Mouse (Mus musculus) layer of hippocampus, adult 9-11 months (tissue): Measurements from ENCODE around the gene Stard13.
A peak's percentile ranks its signal among the peaks of the same experiment; 100 is the strongest.

Source experiments
- DNase-seq: peaks from one replicate; pipeline ENCODE4 v3.0.0; 2022

Stard13 gene

GRCm38 (mm10) chr5:151054100-151054742 is 179.4 kb downstream of the Stard13 start:
- DNase-seq = peak; percentile 25

- no peak for DNase-seq
Observed at GRCm38 (mm10) chr5:151053190-151053589, 180.4 kb downstream of the Stard13 start.

GRCm38 (mm10) chr5:151052331-151052730 is 181.3 kb downstream of the Stard13 start:
- no peak for DNase-seq

- no peak for DNase-seq
Observed at GRCm38 (mm10) chr5:151047488-151047887, 186.1 kb downstream of the Stard13 start.

- DNase-seq = no peak
Observed at GRCm38 (mm10) chr5:151046917-151047316, 186.7 kb downstream of the Stard13 start.

- DNase-seq = peak; percentile 53
Observed at GRCm38 (mm10) chr5:151046131-151046530, 187.5 kb downstream of the Stard13 start.

- DNase-seq = no peak
Observed at GRCm38 (mm10) chr5:151042911-151043310, 190.7 kb downstream of the Stard13 start.

GRCm38 (mm10) chr5:151037871-151038270 is 195.8 kb downstream of the Stard13 start:
- no peak for DNase-seq

- DNase-seq = no peak
Observed at GRCm38 (mm10) chr5:151034715-151035512, 198.7 kb downstream of the Stard13 start.

GRCm38 (mm10) chr5:151028906-151029305 is 204.7 kb downstream of the Stard13 start:
- DNase-seq = no peak

- DNase-seq = peak; percentile 66
Observed at GRCm38 (mm10) chr5:151027171-151027570, 206.5 kb downstream of the Stard13 start.

GRCm38 (mm10) chr5:151026069-151026468 is 207.6 kb downstream of the Stard13 start:
- DNase-seq = no peak

- no peak for DNase-seq
Observed at GRCm38 (mm10) chr5:151024483-151024882, 209.2 kb downstream of the Stard13 start.

GRCm38 (mm10) chr5:151023461-151023860 is 210.2 kb downstream of the Stard13 start:
- DNase-seq = peak; percentile 34

GRCm38 (mm10) chr5:151022939-151023338 is 210.7 kb downstream of the Stard13 start:
- DNase-seq = no peak

- DNase-seq = no peak
Observed at GRCm38 (mm10) chr5:151022026-151022425, 211.6 kb downstream of the Stard13 start.

- no peak for DNase-seq
Observed at GRCm38 (mm10) chr5:151020831-151021230, 212.8 kb downstream of the Stard13 start.

- DNase-seq = no peak
Observed at GRCm38 (mm10) chr5:151020031-151020820, 213.4 kb downstream of the Stard13 start.

- no peak for DNase-seq
Observed at GRCm38 (mm10) chr5:151018959-151019358, 214.7 kb downstream of the Stard13 start.

- DNase-seq = no peak
Observed at GRCm38 (mm10) chr5:151018450-151018849, 215.2 kb downstream of the Stard13 start.

GRCm38 (mm10) chr5:151004216-151004755 is 229.3 kb downstream of the Stard13 start:
- DNase-seq = no peak

- no peak for DNase-seq
Observed at GRCm38 (mm10) chr5:151002051-151002450, 231.6 kb downstream of the Stard13 start.

GRCm38 (mm10) chr5:151001111-151001510 is 232.5 kb downstream of the Stard13 start:
- no peak for DNase-seq
